Mouse (Mus musculus) MEL (cell line): ENCODE data around the gene Zfp935. TPM values are rescaled to one million over a fixed set of nuclear protein-coding genes. Genes with fewer than 3 reads are reported as not detected.
"Not testable (repeated sequence)": the region's sequence is repeated elsewhere in the genome, so short reads cannot be mapped to it uniquely, and the experiment has no call there.

Experiments
- DNase-seq: peaks from one replicate; pipeline ENCODE4 v3.0.0; 2011; ENCODE audit warnings: low read depth, low spot score
- H3K27ac ChIP-seq: 2 replicates; pipeline ENCODE4 v1.5.1; 2012; ENCODE audit warnings: low read depth, mild to moderate bottlenecking, control low read depth, low read length, moderate library complexity; ENCODE audit not compliant: control insufficient read depth
- H3K27me3 ChIP-seq, 2 experiments: fragments of 150-350 bp in 1 of 2; sonication (generic) in 1 of 2; 2 replicates each; pipeline ENCODE4 v1.6.1; 2012; ENCODE audit warnings: low read length in 2 of 2, mild to moderate bottlenecking in 2 of 2, improper control_type of control experiment in 1 of 2, moderate library complexity in 1 of 2; ENCODE audit not compliant: insufficient read depth in 2 of 2, control insufficient read depth in 1 of 2
- H3K36me3 ChIP-seq, 2 experiments: 2 replicates each; pipeline ENCODE4 v1.6.1; 2012 to 2014; ENCODE audit warnings: low read length in 2 of 2, improper control_type of control experiment in 1 of 2, inconsistent platforms in 1 of 2, mild to moderate bottlenecking in 1 of 2; ENCODE audit not compliant: insufficient read depth in 2 of 2, control insufficient read depth in 1 of 2
- H3K4me1 ChIP-seq, 2 experiments: fragments of 150-350 bp in 1 of 2; sonication (generic) in 1 of 2; 2 replicates each; pipeline ENCODE4 v1.6.1; 2012; ENCODE audit warnings: low read length in 2 of 2, improper control_type of control experiment in 1 of 2, mild to moderate bottlenecking in 1 of 2; ENCODE audit not compliant: insufficient read depth in 2 of 2, control insufficient read depth in 1 of 2
- H3K4me3 ChIP-seq, 2 experiments: fragments of 150-350 bp in 1 of 2; sonication (generic) in 1 of 2; 2 replicates each; pipeline ENCODE4 v1.5.1; 2012; ENCODE audit warnings: low read depth in 2 of 2, low read length in 2 of 2, mild to moderate bottlenecking in 2 of 2, moderate library complexity in 2 of 2, control low read depth in 1 of 2, improper control_type of control experiment in 1 of 2; ENCODE audit not compliant: control insufficient read depth in 1 of 2, insufficient read depth in 1 of 2
- H3K79me2 ChIP-seq: 2 replicates; pipeline ENCODE4 v1.6.1; 2012; ENCODE audit warnings: mild to moderate bottlenecking, low read length, moderate library complexity; ENCODE audit not compliant: control insufficient read depth, poor library complexity, insufficient read depth
- H3K9ac ChIP-seq: 2 replicates; pipeline ENCODE4 v1.6.1; 2012; ENCODE audit warnings: low read depth, mild to moderate bottlenecking, control low read depth, low read length, moderate library complexity; ENCODE audit not compliant: control insufficient read depth, poor library complexity, severe bottlenecking
- H3K9me3 ChIP-seq: fragments of 150-350 bp; sonication (generic); replicated peaks from 2 replicates; pipeline ENCODE4 v1.6.1; 2012; ENCODE audit warnings: mild to moderate bottlenecking, low read length, improper control_type of control experiment, moderate library complexity; ENCODE audit not compliant: insufficient read depth
- E2F4 ChIP-seq: IDR thresholded peaks from 2 replicates; pipeline ENCODE4 v1.6.1; 2011; ENCODE audit warnings: low read depth, low read length, improper control_type of control experiment, borderline replicate concordance
- POLR2A ChIP-seq, 2 experiments: IDR thresholded peaks; 2 replicates each; pipeline ENCODE4 v1.6.1; 2011 to 2012; ENCODE audit warnings: low read length in 2 of 2, mild to moderate bottlenecking in 2 of 2, control low read depth in 1 of 2, improper control_type of control experiment in 1 of 2, low read depth in 1 of 2, moderate library complexity in 1 of 2; ENCODE audit not compliant: control insufficient read depth in 1 of 2, insufficient read depth in 1 of 2, poor library complexity in 1 of 2
- SMC3 ChIP-seq: IDR thresholded peaks from 2 replicates; pipeline ENCODE4 v1.6.1; 2011; ENCODE audit warnings: low read depth, low read length, improper control_type of control experiment
- polyA plus RNA-seq, 2 experiments: library from polyadenylated mRNA; stranded (reverse) in 1 of 2; unstranded in 1 of 2; fragments of >175 nt in 1 of 2; fragments of >200 nt in 1 of 2; gene quantifications; 2 replicates each; pipeline versions ENCODE4 v1.2.1 to v1.2.4; 2012; ENCODE audit warnings: low replicate concordance in 2 of 2, low read depth in 1 of 2; ENCODE audit not compliant: insufficient read length in 2 of 2, insufficient read depth in 1 of 2, missing spikeins in 1 of 2
- total RNA-seq: library from RNA; depleted of rRNA; stranded (reverse); fragments of 300-350 nt; gene quantifications from 2 replicates; pipeline ENCODE4 v1.2.3, GENCODE M21; 2012; rRNA removed

Zfp935 gene
- total RNA-seq = not detected in 2 replicates
- polyA plus RNA-seq = 100 to 1,000 TPM in 1 of 2 experiments, not detected in 1; 354 TPM

- peak within 1 kb of the TSS; percentile 73 for H3K27ac ChIP-seq
- H3K4me1 ChIP-seq, H3K9me3 ChIP-seq, H3K79me2 ChIP-seq, H3K27me3 ChIP-seq, H3K36me3 ChIP-seq: not testable (repeated sequence)
- TF ChIP-seq E2F4 (0 out of 2 replicates have a peak, but pooled peaks have one; percentile 55), POLR2A (IDR thresholded peaks at IDR 0.05; ENCODE audit: control insufficient read depth in 1 of 2, insufficient read depth in 1 of 2, low read depth in 1 of 2, low read length in 2 of 2, poor library complexity in 1 of 2) (peak in 1 of 2 experiments; percentile 40; a peak in 1 of 4 replicates)
- H3K4me3 ChIP-seq = peak within 1 kb of the TSS; percentile 56 to 81
- DNase-seq = peak; percentile 65
- peak within 1 kb of the TSS; percentile 77 for H3K9ac ChIP-seq
Measured at GRCm38 (mm10) chr13:62558189-62559110, at the start of gene Zfp935. Gene Zfp935, minus strand, starts transcription at chr13:62558511.

GRCm38 (mm10) chr13:62571099-62571498 lies 12.8 kb upstream of the Zfp935 start, which contains the start of gene Zfp934:
Gene Zfp934, minus strand, starts transcription at chr13:62571199.
- H3K4me3 ChIP-seq = not testable (repeated sequence)

GRCm38 (mm10) chr13:62561696-62562095 lies 3.4 kb upstream of the Zfp935 start:
- not testable (repeated sequence) for H3K27me3 ChIP-seq, H3K9me3 ChIP-seq, H3K9ac ChIP-seq, H3K79me2 ChIP-seq, H3K4me1 ChIP-seq, DNase-seq, H3K36me3 ChIP-seq, H3K27ac ChIP-seq, H3K4me3 ChIP-seq
- TF ChIP-seq SMC3 = 0 out of 2 replicates have a peak, but pooled peaks have one; percentile 13

More at GRCm38 (mm10) chr13:62571099-62571498, 12.8 kb upstream of the Zfp935 start, which contains the start of gene Zfp934:
- not testable (repeated sequence) for H3K9ac ChIP-seq, H3K79me2 ChIP-seq, H3K36me3 ChIP-seq, H3K9me3 ChIP-seq, DNase-seq, H3K27ac ChIP-seq, H3K27me3 ChIP-seq, H3K4me1 ChIP-seq

- not testable (repeated sequence) for H3K27ac ChIP-seq, H3K27me3 ChIP-seq, H3K36me3 ChIP-seq, H3K79me2 ChIP-seq, DNase-seq, H3K4me1 ChIP-seq, H3K9ac ChIP-seq, H3K9me3 ChIP-seq, H3K4me3 ChIP-seq
Measured at GRCm38 (mm10) chr13:62530129-62530528, 28.2 kb downstream of the Zfp935 start.

- H3K9ac ChIP-seq, H3K9me3 ChIP-seq, H3K27me3 ChIP-seq, H3K36me3 ChIP-seq, H3K79me2 ChIP-seq, H3K27ac ChIP-seq, DNase-seq, H3K4me3 ChIP-seq, H3K4me1 ChIP-seq: not testable (repeated sequence)
Measured at GRCm38 (mm10) chr13:62510641-62511420, 47.5 kb downstream of the Zfp935 start.

GRCm38 (mm10) chr13:62472661-62473060 lies 85.7 kb downstream of the Zfp935 start:
- H3K36me3 ChIP-seq, H3K9me3 ChIP-seq, H3K27ac ChIP-seq, H3K79me2 ChIP-seq, H3K4me1 ChIP-seq, H3K9ac ChIP-seq, H3K4me3 ChIP-seq, H3K27me3 ChIP-seq: not testable (repeated sequence)
- peak; percentile 13 for DNase-seq
